Mouse (Mus musculus): ENCODE results near the gene Gabpb2.

- no peak for TF ChIP-seq CTCF (conservative IDR thresholded peaks at IDR 0.05; ENCODE audit: low read length)
- TF ChIP-seq NANOG (IDR thresholded peaks at IDR 0.05; ENCODE audit: borderline replicate concordance, low read length): no peak
- TF ChIP-seq POU5F1 (IDR thresholded peaks at IDR 0.05; ENCODE audit: borderline replicate concordance, low read length): no peak
Observed at GRCm38 (mm10) chr3:95227214-95227613, 9.5 kb upstream of the Gabpb2 start.

Measured in E14TG2a.4 (cell line).